Mouse (Mus musculus) gonadal fat pad, adult 2 months (tissue): ENCODE results near the gene Bloc1s4. TPM values are rescaled to one million over a fixed set of nuclear protein-coding genes. Genes with fewer than 3 reads are reported as not detected.

Source experiments
- DNase-seq: peaks from one replicate; pipeline ENCODE4 v3.0.0-alpha.2; 2012; ENCODE audit warnings: low read depth
- polyA plus RNA-seq: library from polyadenylated mRNA; depleted of rRNA; stranded (reverse); fragments of >200 nt; gene quantifications from 2 replicates; pipeline ENCODE4 v1.2.3, GENCODE M21; 2012; rRNA removed

Gene Bloc1s4
- polyA plus RNA-seq, 1 experiment: 21.7 TPM

DNA sequence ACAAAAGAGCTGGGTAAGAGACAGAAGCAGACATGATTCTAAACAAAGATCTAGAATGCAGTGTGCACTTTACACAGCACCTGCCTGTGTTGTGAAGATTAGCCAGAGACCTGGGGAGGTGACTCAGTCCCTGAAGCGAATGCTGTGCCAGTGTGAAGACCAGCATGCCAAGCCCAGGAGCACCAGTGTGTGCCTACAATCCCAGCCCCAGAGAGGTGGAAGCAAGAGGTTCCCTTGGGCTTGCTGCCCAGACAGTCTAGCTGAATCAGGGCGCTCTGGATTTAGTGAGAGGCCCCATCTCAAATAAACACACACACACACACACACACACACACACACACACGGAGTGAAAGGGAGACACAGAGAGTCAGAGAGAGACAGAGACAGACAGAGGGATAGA lies 30.6 kb downstream of the Bloc1s4 start:
- no peak for DNase-seq

DNA sequence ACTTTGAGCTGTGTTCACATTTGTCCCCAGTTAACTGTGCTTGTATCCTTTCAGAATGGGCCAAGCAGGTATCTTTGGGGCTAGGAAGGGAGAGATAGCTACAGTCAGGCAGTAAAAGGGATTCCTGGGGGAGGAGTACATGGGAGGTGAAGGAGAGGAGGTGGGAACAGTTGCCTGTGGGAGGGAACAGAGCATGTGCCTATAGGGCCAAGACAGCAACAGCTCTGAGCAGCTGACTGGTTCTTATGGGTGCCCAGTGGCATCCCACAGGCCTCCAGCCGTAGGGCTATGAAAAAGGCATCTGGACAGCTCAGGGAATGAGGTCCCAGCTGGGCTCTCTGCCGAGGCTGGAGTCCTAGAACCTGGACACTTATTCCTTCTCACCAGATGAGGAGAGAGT lies 31.6 kb downstream of the Bloc1s4 start:
- DNase-seq: no peak

- DNase-seq: no peak
These were observed 33.6 kb downstream of the Bloc1s4 start for GRCm38 (mm10) chr5:36714832-36715231.

GRCm38 (mm10) chr5:36713693-36714092 lies 34.8 kb downstream of the Bloc1s4 start:
- DNase-seq: no peak

GRCm38 (mm10) chr5:36712553-36713534 lies 35.6 kb downstream of the Bloc1s4 start:
- peak; percentile 72 for DNase-seq

- DNase-seq: no peak
These were observed 36.6 kb downstream of the Bloc1s4 start for GRCm38 (mm10) chr5:36711863-36712262.

DNA sequence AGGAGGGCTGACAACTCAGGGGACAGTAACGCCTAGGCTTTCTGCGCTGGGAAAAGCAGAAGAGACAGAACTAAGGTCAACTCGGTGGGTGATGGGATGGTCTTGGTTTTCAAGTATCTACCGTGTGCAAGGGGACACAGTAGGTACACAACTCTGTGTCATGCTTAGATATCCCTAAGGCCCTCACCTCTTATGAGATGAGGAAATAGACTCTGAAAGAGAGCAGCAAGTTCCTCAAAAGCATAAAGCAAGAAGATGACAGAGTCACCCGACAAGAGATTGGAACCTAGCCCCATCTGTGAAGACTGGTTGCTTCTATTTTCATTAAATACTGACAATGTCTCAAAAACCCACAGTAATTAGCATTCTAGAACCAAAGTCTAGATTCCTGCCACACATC lies 42.7 kb downstream of the Bloc1s4 start:
- DNase-seq: no peak

DNA sequence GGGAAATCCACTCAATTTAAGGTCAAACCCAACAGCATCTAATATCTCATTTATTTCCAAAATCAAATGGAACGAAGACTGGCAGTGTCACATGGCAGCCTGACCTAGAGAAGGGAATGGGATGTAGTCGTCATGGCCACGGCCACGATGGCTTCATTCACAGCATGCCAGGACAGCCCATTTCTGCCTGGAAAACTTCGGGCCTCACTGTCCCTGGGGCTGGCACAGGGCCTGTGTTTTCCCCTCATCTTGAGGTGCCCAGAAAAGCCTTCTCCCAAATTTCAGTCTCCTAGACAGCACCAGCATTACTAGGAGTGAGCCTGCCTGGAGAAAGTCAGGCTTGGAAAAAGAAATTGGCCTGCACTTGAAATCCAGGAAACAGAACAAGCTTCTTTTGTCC lies 43.1 kb downstream of the Bloc1s4 start:
- DNase-seq: no peak

- no peak for DNase-seq
These were observed 43.8 kb downstream of the Bloc1s4 start for GRCm38 (mm10) chr5:36704684-36705083.

DNA sequence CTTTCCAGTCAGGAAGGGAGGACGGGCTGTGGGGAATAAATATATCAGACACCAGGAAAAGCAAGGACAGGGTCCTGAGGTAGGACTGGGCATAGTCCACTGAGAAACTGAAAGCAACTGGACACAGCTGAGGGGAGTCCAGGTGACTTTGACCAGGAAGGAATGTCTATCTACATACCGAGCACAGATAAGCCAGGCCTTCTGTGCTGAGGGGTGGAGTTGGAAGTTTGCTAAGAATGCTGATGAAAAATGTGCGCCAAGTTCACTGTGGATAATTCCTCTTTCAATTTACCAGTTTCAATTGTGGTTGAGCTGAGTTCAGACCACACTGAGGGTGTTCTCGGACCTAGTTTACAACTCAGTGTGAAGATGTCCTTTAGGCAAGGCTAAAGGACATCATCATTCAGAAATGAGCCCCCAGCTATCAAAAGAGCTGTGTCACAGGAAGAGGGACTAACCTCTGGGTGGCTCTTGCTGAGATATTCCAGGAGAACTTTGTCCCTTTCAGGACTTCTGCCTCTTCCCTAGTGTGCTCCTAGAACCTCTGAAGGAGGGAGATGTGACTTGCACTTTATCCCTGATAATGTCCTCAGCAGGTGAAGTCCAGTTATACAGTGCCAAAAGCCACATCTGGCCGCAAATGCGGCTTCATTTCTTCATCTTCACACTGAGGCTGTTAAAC lies 47.4 kb downstream of the Bloc1s4 start:
- DNase-seq: no peak

DNA sequence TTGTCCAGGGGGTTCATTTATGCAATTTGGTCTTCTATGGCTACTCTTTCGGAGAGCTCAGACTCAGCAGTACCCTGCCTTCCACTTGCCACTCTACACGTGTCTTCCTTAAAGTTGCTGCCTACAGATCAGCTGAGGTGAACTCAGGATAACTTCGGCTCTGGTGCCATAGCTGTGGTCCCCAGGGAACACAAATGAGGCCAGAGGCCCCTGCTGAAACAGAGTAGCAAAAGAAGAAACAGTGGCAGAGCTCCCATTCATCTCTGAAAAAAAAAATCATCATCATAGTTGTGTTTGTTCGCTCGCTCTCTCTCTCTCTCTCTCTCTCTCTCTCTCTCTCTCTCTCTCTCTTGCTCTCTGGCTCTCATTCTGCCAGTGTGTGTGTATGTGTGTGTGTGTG lies 49.8 kb downstream of the Bloc1s4 start:
- no peak for DNase-seq

- no peak for DNase-seq
These were observed 50.3 kb downstream of the Bloc1s4 start for GRCm38 (mm10) chr5:36698067-36698670.

Other genes with a start within 250 kb of the Bloc1s4 start
- 55.4 and 55.6 TPM in 2 replicates for gene Tbc1d14, start 155.4 kb downstream of the Bloc1s4 start, polyA plus RNA-seq
- gene D5Ertd579e, start 52.6 kb downstream of the Bloc1s4 start, polyA plus RNA-seq: 34.1 and 45.9 TPM in 2 replicates
- 102 and 163 TPM in 2 replicates for gene Mrfap1, start 48.1 kb upstream of the Bloc1s4 start, polyA plus RNA-seq
- gene Man2b2, start 82.0 kb upstream of the Bloc1s4 start, polyA plus RNA-seq: 57.1 and 66.0 TPM in 2 replicates
- 1.1 and 1.9 TPM in 2 replicates for gene Ppp2r2c, start 119.9 kb upstream of the Bloc1s4 start, polyA plus RNA-seq
- 26.5 and 41.3 TPM in 2 replicates for gene Wfs1, start 240.6 kb upstream of the Bloc1s4 start, polyA plus RNA-seq